Mouse (Mus musculus): Measurements from ENCODE around the gene Lamb1. TPM values are rescaled to one million over a fixed set of nuclear protein-coding genes. Genes with fewer than 3 reads are reported as not detected.

Gene Lamb1
- polyA plus RNA-seq, 1 experiment from 2014 or later = 118 TPM

- H3K4me2 ChIP-seq = no peak overlapping the region
- peaks cover 99% of the 10 kb centered on the region for H3K36me3 ChIP-seq (ENCODE audit: insufficient read depth)
- H3K9ac ChIP-seq = no peak overlapping the region
- H3K27me3 ChIP-seq (ENCODE audit: insufficient read depth, low read length) = no peaks in the 10 kb centered on the region
- ATAC-seq (ENCODE audit: insufficient read depth) = no peak
- no peak; the same call in 1 of the 2 replicates for TF ChIP-seq CTCF (IDR thresholded peaks at IDR 0.05; ENCODE audit: low read depth)
- no peak for DNase-seq
- WGBS = 92% methylated on average over 9 of the region's 9 CpGs
- H3K4me3 ChIP-seq (ENCODE audit: low read depth, low read length) = no peak overlapping the region
- H3K27ac ChIP-seq (ENCODE audit: low read depth) = no peak overlapping the region
- H3K9me3 ChIP-seq (ENCODE audit: low read depth, low read length) = no peaks in the 10 kb centered on the region
- H3K4me1 ChIP-seq (ENCODE audit: insufficient read depth) = no peaks in the 10 kb centered on the region
Observed at GRCm38 (mm10) chr12:31300276-31300675, 35.2 kb downstream of the Lamb1 start.

GRCm38 (mm10) chr12:31302266-31302665, 37.2 kb downstream of the Lamb1 start:
- WGBS = 66% methylated on average over 5 of the region's 5 CpGs
- Histone ChIP-seq H3K9me3 (ENCODE audit: low read depth, low read length) (no peaks in the 10 kb centered on the region), H3K4me2 (no peak overlapping the region), H3K27me3 (ENCODE audit: insufficient read depth, low read length) (no peaks in the 10 kb centered on the region), H3K9ac (no peak overlapping the region), H3K4me1 (ENCODE audit: insufficient read depth) (no peaks in the 10 kb centered on the region), H3K4me3 (ENCODE audit: low read depth, low read length) (no peak overlapping the region), H3K27ac (ENCODE audit: low read depth) (no peak overlapping the region), H3K36me3 (ENCODE audit: insufficient read depth) (peaks cover 100% of the 10 kb centered on the region)
- 0 out of 2 replicates have a peak, but pooled peaks have one; percentile 15 for ATAC-seq (ENCODE audit: insufficient read depth)
- DNase-seq = no peak
- no peak for TF ChIP-seq CTCF (IDR thresholded peaks at IDR 0.05; ENCODE audit: low read depth)

- no peak overlapping the region for H3K4me2 ChIP-seq
- DNase-seq = no peak
- H3K9me3 ChIP-seq (ENCODE audit: low read depth, low read length) = no peaks in the 10 kb centered on the region
- H3K4me1 ChIP-seq (ENCODE audit: insufficient read depth) = no peaks in the 10 kb centered on the region
- peaks cover 100% of the 10 kb centered on the region for H3K36me3 ChIP-seq (ENCODE audit: insufficient read depth)
- H3K27me3 ChIP-seq (ENCODE audit: insufficient read depth, low read length) = no peaks in the 10 kb centered on the region
- no peak overlapping the region for H3K4me3 ChIP-seq (ENCODE audit: low read depth, low read length)
- H3K27ac ChIP-seq (ENCODE audit: low read depth) = no peak overlapping the region
- 85% methylated on average over 16 of the region's 16 CpGs for WGBS
- TF ChIP-seq CTCF (IDR thresholded peaks at IDR 0.05; ENCODE audit: low read depth) = no peak
- no peak for ATAC-seq (ENCODE audit: insufficient read depth)
- H3K9ac ChIP-seq = no peak overlapping the region
Observed at GRCm38 (mm10) chr12:31302766-31303511, 37.9 kb downstream of the Lamb1 start.

GRCm38 (mm10) chr12:31306075-31306675, 41.1 kb downstream of the Lamb1 start:
- Histone ChIP-seq H3K4me1 (ENCODE audit: insufficient read depth) (no peaks in the 10 kb centered on the region), H3K27me3 (ENCODE audit: insufficient read depth, low read length) (no peaks in the 10 kb centered on the region), H3K27ac (ENCODE audit: low read depth) (peak overlapping the region; percentile 27; the same call in 1 of the 2 replicates), H3K36me3 (ENCODE audit: insufficient read depth) (peaks cover 99% of the 10 kb centered on the region), H3K9me3 (ENCODE audit: low read depth, low read length) (no peaks in the 10 kb centered on the region), H3K4me2 (no peak overlapping the region), H3K4me3 (ENCODE audit: low read depth, low read length) (no peak overlapping the region), H3K9ac (no peak overlapping the region)
- DNase-seq (peak; percentile 46), ATAC-seq (ENCODE audit: insufficient read depth) (0 out of 2 replicates have a peak, but pooled peaks have one; percentile 3)
- 55% methylated on average over 5 of the region's 5 CpGs for WGBS
- no peak for TF ChIP-seq CTCF (IDR thresholded peaks at IDR 0.05; ENCODE audit: low read depth)

GRCm38 (mm10) chr12:31307011-31307410, 42.0 kb downstream of the Lamb1 start:
- Histone ChIP-seq H3K4me3 (ENCODE audit: low read depth, low read length) (no peak overlapping the region), H3K9me3 (ENCODE audit: low read depth, low read length) (no peaks in the 10 kb centered on the region), H3K36me3 (ENCODE audit: insufficient read depth) (peaks cover 99% of the 10 kb centered on the region), H3K27me3 (ENCODE audit: insufficient read depth, low read length) (no peaks in the 10 kb centered on the region), H3K4me1 (ENCODE audit: insufficient read depth) (no peaks in the 10 kb centered on the region), H3K27ac (ENCODE audit: low read depth) (no peak overlapping the region), H3K9ac (no peak overlapping the region), H3K4me2 (no peak overlapping the region)
- ATAC-seq (ENCODE audit: insufficient read depth) = no peak
- WGBS = 94% methylated on average over 8 of the region's 8 CpGs
- TF ChIP-seq CTCF (IDR thresholded peaks at IDR 0.05; ENCODE audit: low read depth) = no peak
- DNase-seq = no peak

- Histone ChIP-seq H3K9me3 (ENCODE audit: low read depth, low read length) (no peaks in the 10 kb centered on the region), H3K4me1 (ENCODE audit: insufficient read depth) (no peaks in the 10 kb centered on the region), H3K9ac (no peak overlapping the region), H3K27me3 (ENCODE audit: insufficient read depth, low read length) (no peaks in the 10 kb centered on the region), H3K36me3 (ENCODE audit: insufficient read depth) (peaks cover 99% of the 10 kb centered on the region), H3K4me2 (no peak overlapping the region), H3K4me3 (ENCODE audit: low read depth, low read length) (no peak overlapping the region), H3K27ac (ENCODE audit: low read depth) (no peak overlapping the region)
- WGBS = 92% methylated on average over 8 of the region's 8 CpGs
- TF ChIP-seq CTCF (IDR thresholded peaks at IDR 0.05; ENCODE audit: low read depth) = no peak
- ATAC-seq (ENCODE audit: insufficient read depth) = no peak
- DNase-seq = no peak
Observed at GRCm38 (mm10) chr12:31307756-31308155, 42.7 kb downstream of the Lamb1 start.

GRCm38 (mm10) chr12:31310687-31311086, 45.7 kb downstream of the Lamb1 start:
- Histone ChIP-seq H3K4me3 (ENCODE audit: low read depth, low read length) (no peak overlapping the region), H3K4me1 (ENCODE audit: insufficient read depth) (no peaks in the 10 kb centered on the region), H3K9me3 (ENCODE audit: low read depth, low read length) (no peaks in the 10 kb centered on the region), H3K36me3 (ENCODE audit: insufficient read depth) (peaks cover 99% of the 10 kb centered on the region), H3K27me3 (ENCODE audit: insufficient read depth, low read length) (no peaks in the 10 kb centered on the region), H3K4me2 (no peak overlapping the region), H3K9ac (no peak overlapping the region), H3K27ac (ENCODE audit: low read depth) (no peak overlapping the region)
- no peak for TF ChIP-seq CTCF (IDR thresholded peaks at IDR 0.05; ENCODE audit: low read depth)
- DNase-seq (no peak), ATAC-seq (ENCODE audit: insufficient read depth) (no peak)
- WGBS = 84% methylated on average over 9 of the region's 9 CpGs

Data from lung, embryonic 14.5 days (tissue).